In the genomic region with DNA sequence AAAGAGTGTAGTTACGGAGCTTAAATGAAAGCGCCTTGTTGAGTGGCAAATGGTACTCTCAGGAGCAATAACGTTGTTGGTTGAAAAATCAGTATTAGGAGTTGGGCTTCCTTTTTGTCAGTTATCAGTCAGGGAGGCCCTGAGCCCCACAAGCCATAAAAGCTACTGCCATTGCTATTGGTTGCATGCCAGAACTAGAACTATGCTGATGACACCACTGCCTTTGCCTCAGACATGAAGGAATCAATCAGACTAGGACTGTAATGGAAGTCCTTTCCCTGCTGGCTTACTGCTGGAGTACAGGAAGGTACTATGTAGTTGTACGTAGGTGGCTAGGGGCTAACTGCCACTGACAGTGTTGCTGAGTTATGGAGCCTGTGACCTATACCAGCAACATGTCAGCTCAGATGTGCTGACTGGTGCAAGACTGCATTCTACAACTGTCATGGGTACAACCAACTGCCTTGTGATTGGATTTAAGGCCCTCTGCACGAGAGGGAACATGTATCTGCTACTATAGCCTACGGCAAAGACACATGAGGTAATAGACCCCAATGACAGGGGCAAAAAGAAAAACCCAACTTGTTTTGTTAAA, we compare ENCODE assay signal across 26 mouse cellular contexts. TPM values are rescaled to one million over a fixed set of nuclear protein-coding genes. Genes with fewer than 3 reads are reported as not detected.
DNase-seq lines count a peak whose midpoint lies in the region; ATAC-seq and TF ChIP-seq lines count a peak whose summit lies in the region.
"Had no signal": no experiment of that assay in that cellular context is flagged by ENCODE, and none has a peak within 500 bp of the region (broad histone marks: within the 10 kb centered on the region; RNA-seq: fewer than 3 reads in every experiment).

No protein-coding gene starts in this region.

- H3K27ac ChIP-seq in midbrain, postnatal 0 days (ENCODE audit: low read depth, low read length), result no peak overlapping the region
- H3K27ac ChIP-seq in midbrain, embryonic 15.5 days, result no peak overlapping the region
- H3K27ac ChIP-seq in intestine, embryonic 15.5 days, result 0 out of 2 replicates have a peak overlapping the region, but pooled peaks have one; percentile 11
- H3K27ac ChIP-seq in neural tube, embryonic 14.5 days (ENCODE audit: low read depth, low read length), result peak overlapping the region; percentile 52; the same call in 1 of the 2 replicates
- H3K27ac ChIP-seq: forebrain, embryonic 10.5 days; forebrain, embryonic 13.5 days; heart, embryonic 15.5 days; hindbrain, embryonic 10.5 days had no signal

- no peaks in the 10 kb centered on the region for H3K4me1 ChIP-seq in midbrain, postnatal 0 days (ENCODE audit: insufficient read depth, low read length)
- no peaks in the 10 kb centered on the region for H3K4me1 ChIP-seq in midbrain, embryonic 15.5 days
- 0 out of 2 replicates have a peak, but pooled peaks cover 3% of the 10 kb centered on the region for H3K4me1 ChIP-seq in intestine, embryonic 15.5 days (replicated peaks)
- peaks cover 7% of the 10 kb centered on the region for H3K4me1 ChIP-seq in neural tube, embryonic 14.5 days (ENCODE audit: control insufficient read depth, insufficient read depth, low read length)
- H3K4me1 ChIP-seq: forebrain, embryonic 10.5 days; forebrain, embryonic 13.5 days; hindbrain, embryonic 10.5 days had no signal

- no peak for ATAC-seq in midbrain, postnatal 0 days (ENCODE audit: low FRiP score)
- ATAC-seq in midbrain, embryonic 15.5 days (replicated peaks), result no peak
- ATAC-seq in intestine, embryonic 15.5 days, result peak; percentile 25; the same call in 1 of the 2 replicates
- ATAC-seq in neural tube, embryonic 14.5 days (ENCODE audit: low read depth), result peak; percentile 54; the same call in 1 of the 2 replicates
- ATAC-seq in CD4-positive, CD25-positive, alpha-beta regulatory T cell, adult 4 months, result no peak
- ATAC-seq: activated CD4-positive, CD25-positive, alpha-beta regulatory T cell, adult 4 months; forebrain, embryonic 13.5 days; forebrain, embryonic 16.5 days; hindbrain, embryonic 16.5 days; inflammation-experienced regulatory T-cells, adult 6 months had no signal

- H3K4me3 ChIP-seq in midbrain, postnatal 0 days (ENCODE audit: low read depth, low read length), result no peak overlapping the region
- no peak overlapping the region for H3K4me3 ChIP-seq in midbrain, embryonic 15.5 days
- no peak overlapping the region for H3K4me3 ChIP-seq in intestine, embryonic 15.5 days (replicated peaks)
- H3K4me3 ChIP-seq in neural tube, embryonic 14.5 days (ENCODE audit: low read depth, low read length), result no peak overlapping the region
- H3K4me3 ChIP-seq: forebrain, embryonic 10.5 days; forebrain, embryonic 13.5 days; heart, embryonic 12.5 days; heart, embryonic 15.5 days; hindbrain, embryonic 10.5 days had no signal

- peaks cover 14% of the 10 kb centered on the region; the same call in 1 of the 2 replicates for H3K36me3 ChIP-seq in midbrain, postnatal 0 days (ENCODE audit: insufficient read depth, low read length)
- no peaks in the 10 kb centered on the region for H3K36me3 ChIP-seq in midbrain, embryonic 15.5 days (replicated peaks)
- H3K36me3 ChIP-seq in intestine, embryonic 15.5 days, result no peaks in the 10 kb centered on the region
- no peaks in the 10 kb centered on the region for H3K36me3 ChIP-seq in neural tube, embryonic 14.5 days (ENCODE audit: control insufficient read depth, insufficient read depth, low read length)

- 94% methylated on average over 6 of the region's 6 CpGs for WGBS in midbrain, postnatal 0 days
- 96% methylated on average over 6 of the region's 6 CpGs for WGBS in midbrain, embryonic 15.5 days
- WGBS in intestine, embryonic 15.5 days, result 84% methylated on average over 6 of the region's 6 CpGs
- 64% methylated on average over 6 of the region's 6 CpGs for WGBS in neural tube, embryonic 14.5 days

- H3K9ac ChIP-seq in midbrain, postnatal 0 days (replicated peaks; ENCODE audit: low read length, poor library complexity, severe bottlenecking), result no peak overlapping the region
- no peak overlapping the region for H3K9ac ChIP-seq in midbrain, embryonic 15.5 days
- H3K9ac ChIP-seq in intestine, embryonic 15.5 days, result no peak overlapping the region
- no peak overlapping the region for H3K9ac ChIP-seq in neural tube, embryonic 14.5 days (replicated peaks; ENCODE audit: low read depth, low read length)
- H3K9ac ChIP-seq: forebrain, embryonic 13.5 days; heart, embryonic 12.5 days; heart, embryonic 15.5 days had no signal

- TF ChIP-seq CTCF in midbrain, postnatal 0 days (IDR thresholded peaks at IDR 0.05), result no peak

- no peaks in the 10 kb centered on the region for H3K9me3 ChIP-seq in midbrain, postnatal 0 days (ENCODE audit: low read length)
- H3K9me3 ChIP-seq in midbrain, embryonic 15.5 days, result no peaks in the 10 kb centered on the region
- H3K9me3 ChIP-seq in intestine, embryonic 15.5 days, result no peaks in the 10 kb centered on the region
- no peaks in the 10 kb centered on the region for H3K9me3 ChIP-seq in neural tube, embryonic 14.5 days (ENCODE audit: control insufficient read depth, low read length)
- H3K9me3 ChIP-seq: forebrain, embryonic 10.5 days; forebrain, embryonic 13.5 days; heart, embryonic 12.5 days; heart, embryonic 15.5 days; hindbrain, embryonic 10.5 days had no signal

- H3K27me3 ChIP-seq in midbrain, postnatal 0 days (ENCODE audit: insufficient read depth, low read length), result no peaks in the 10 kb centered on the region
- H3K27me3 ChIP-seq in midbrain, embryonic 15.5 days (replicated peaks), result no peaks in the 10 kb centered on the region
- no peaks in the 10 kb centered on the region for H3K27me3 ChIP-seq in intestine, embryonic 15.5 days (replicated peaks)
- H3K27me3 ChIP-seq in neural tube, embryonic 14.5 days (ENCODE audit: control insufficient read depth, insufficient read depth, low read length), result no peaks in the 10 kb centered on the region
- H3K27me3 ChIP-seq: forebrain, embryonic 13.5 days; heart, embryonic 12.5 days; heart, embryonic 15.5 days had no signal

- peak; percentile 11 for DNase-seq in adrenal gland, postnatal 14 days
- DNase-seq in adrenal gland, postnatal 10 days, result no peak
- peak; percentile 6 for DNase-seq in midbrain, postnatal 0 days (ENCODE audit: low spot score)
- no peak for DNase-seq in ovary, postnatal 36 days (ENCODE audit: low spot score)
- DNase-seq: B cell, adult 2 months; cerebellum, adult 18-20 months; cerebellum, adult 9-10 months; cerebellum, postnatal 14 days; gastrocnemius, postnatal 25 days; heart, adult 18-20 months; heart, postnatal 10 days; heart, postnatal 36 days; kidney, adult 18-20 months had no signal

- no peak overlapping the region for H3K4me2 ChIP-seq in midbrain, postnatal 0 days (ENCODE audit: low read depth, low read length, poor library complexity, severe bottlenecking)
- no peak overlapping the region for H3K4me2 ChIP-seq in midbrain, embryonic 15.5 days
- no peak overlapping the region for H3K4me2 ChIP-seq in intestine, embryonic 15.5 days (replicated peaks)
- no peak overlapping the region for H3K4me2 ChIP-seq in neural tube, embryonic 14.5 days (ENCODE audit: low read depth, low read length)
- H3K4me2 ChIP-seq: forebrain, embryonic 13.5 days; heart, embryonic 12.5 days; heart, embryonic 15.5 days had no signal

RNA-seq across cellular contexts. Expression of gene Map2k4, which starts 58.4 kb away (rescaled TPM):
- total RNA-seq in adrenal gland, postnatal 14 days (2021), result 45.6 and 47.5 TPM in 2 replicates
- total RNA-seq in adrenal gland, postnatal 10 days (2021), result 10 to 100 TPM; 42.7 to 46.4 TPM
- 160 and 175 TPM in 2 replicates for total RNA-seq in midbrain, postnatal 0 days (2014; rRNA removed)
- polyA plus RNA-seq in midbrain, postnatal 0 days (2015; fragmentation: Nextera tagmentation; extraction: Ambion mirVana), result 121 and 123 TPM in 2 replicates
- polyA plus RNA-seq in midbrain, embryonic 15.5 days (2015; fragmentation: Nextera tagmentation; extraction: Ambion mirVana), result 96.0 and 98.1 TPM in 2 replicates
- polyA plus RNA-seq in intestine, embryonic 15.5 days (2015; fragmentation: Nextera tagmentation; extraction: Ambion mirVana), result 54.8 and 57.8 TPM in 2 replicates
- polyA plus RNA-seq in neural tube, embryonic 14.5 days (2014; fragmentation: Nextera tagmentation; extraction: Ambion mirVana), result 128 and 135 TPM in 2 replicates
- polyA plus RNA-seq in CD4-positive, CD25-positive, alpha-beta regulatory T cell, adult 4 months (2017; shearing (Covaris generic)), result 10 to 100 TPM; 17.4 to 19.3 TPM

Comparison
In these comparisons a context has a peak if more than half of its experiments do, and no peak if none do; other contexts are left out.
1. DNase-seq: peak in adrenal gland, postnatal 14 days (single experiment) and midbrain, postnatal 0 days (single experiment); none in adrenal gland, postnatal 10 days (single experiment) and ovary, postnatal 36 days (single experiment).
2. ATAC-seq: peak in intestine, embryonic 15.5 days (single experiment) and neural tube, embryonic 14.5 days (single experiment); none in midbrain, postnatal 0 days (single experiment), midbrain, embryonic 15.5 days (single experiment) and CD4-positive, CD25-positive, alpha-beta regulatory T cell, adult 4 months (single experiment).
3. H3K27ac ChIP-seq: peak in intestine, embryonic 15.5 days (single experiment) and neural tube, embryonic 14.5 days (single experiment); none in midbrain, postnatal 0 days (single experiment) and midbrain, embryonic 15.5 days (single experiment).